Mouse (Mus musculus) limb, embryonic 14.5 days (tissue): ENCODE data around the gene Sec14l4. TPM values are rescaled to one million over a fixed set of nuclear protein-coding genes. Genes with fewer than 3 reads are reported as not detected.
A peak's percentile ranks its signal among the peaks of the same experiment; 100 is the strongest.

ENCODE experiments used
- ATAC-seq: fragments of 200-750 bp; cut with Nextera tagmentation; 2 replicates; pipeline ENCODE4 v1.8.0; 2017; ENCODE audit warnings: low read depth, moderate number of reproducible peaks, moderate TSS enrichment; ENCODE audit not compliant: low FRiP score
- DNase-seq: peaks from one replicate; pipeline ENCODE4 v3.0.0-alpha.2; 2015; ENCODE audit warnings: low spot score
- H3K27ac ChIP-seq: fragments of 300-500 bp; sonication (generic); replicated peaks from 2 replicates; pipeline ENCODE4 v1.5.1; 2014; ENCODE audit warnings: low read depth, mild to moderate bottlenecking, low read length, moderate library complexity, mixed read lengths
- H3K27me3 ChIP-seq: fragments of 300-500 bp; sonication (generic); 2 replicates; pipeline ENCODE4 v1.6.1; 2014; ENCODE audit warnings: low read length, mixed read lengths; ENCODE audit not compliant: control insufficient read depth, insufficient read depth
- H3K36me3 ChIP-seq: fragments of 300-500 bp; sonication (generic); 2 replicates; pipeline ENCODE4 v1.6.1; 2014; ENCODE audit warnings: mild to moderate bottlenecking, low read length, moderate library complexity, mixed read lengths; ENCODE audit not compliant: control insufficient read depth, insufficient read depth
- H3K4me1 ChIP-seq: fragments of 300-500 bp; sonication (generic); 2 replicates; pipeline ENCODE4 v1.6.1; 2014; ENCODE audit warnings: antibody characterized with exemption, low read length, mixed read lengths; ENCODE audit not compliant: control insufficient read depth, insufficient read depth
- H3K4me2 ChIP-seq: fragments of 300-500 bp; sonication (generic); replicated peaks from 2 replicates; pipeline ENCODE4 v1.6.1; 2014; ENCODE audit warnings: low read depth, mild to moderate bottlenecking, low read length, moderate library complexity; ENCODE audit not compliant: severe bottlenecking
- H3K4me3 ChIP-seq: fragments of 300-500 bp; sonication (generic); replicated peaks from 2 replicates; pipeline ENCODE4 v1.5.1; 2014; ENCODE audit warnings: low read length
- H3K9ac ChIP-seq: fragments of 300-500 bp; sonication (generic); 2 replicates; pipeline ENCODE4 v1.6.1; 2014; ENCODE audit warnings: mild to moderate bottlenecking, low read depth, low read length, moderate library complexity; ENCODE audit not compliant: severe bottlenecking
- H3K9me3 ChIP-seq: fragments of 300-500 bp; sonication (generic); 2 replicates; pipeline ENCODE4 v1.6.1; 2016; ENCODE audit warnings: low read length; ENCODE audit not compliant: control insufficient read depth
- POLR2A ChIP-seq: fragments of 200-500 bp; IDR thresholded peaks from 2 replicates; pipeline ENCODE4 v1.8.0; 2012; ENCODE audit warnings: inconsistent platforms, mild to moderate bottlenecking, moderate library complexity, borderline replicate concordance; ENCODE audit not compliant: insufficient read depth, insufficient read length; ENCODE audit errors: extremely low read depth
- WGBS: fragments of 180-500 bp; shearing (Covaris S2); extraction: QIAGEN DNeasy Blood & Tissue Kit; methylation state at CpG from one replicate; pipeline ENCODE4 v1.1.7; 2014; 5-methylcytosine and 5-hydroxymethylcytosine counted together
- polyA plus RNA-seq, 2 experiments: library from polyadenylated mRNA; depleted of rRNA in 1 of 2; stranded (reverse) in 1 of 2; unstranded in 1 of 2; fragments of >200 nt; fragmentation: Nextera tagmentation in 1 of 2; extraction: Ambion mirVana in 1 of 2; gene quantifications; 2 replicates each; pipeline versions ENCODE4 v1.2.1 to v1.2.3; 2012 to 2014

Sec14l4 gene
- polyA plus RNA-seq, 2 experiments, result 0.11 to 0.14 TPM

- H3K9ac ChIP-seq, result no peak overlapping the region
- no peak for TF ChIP-seq POLR2A
- H3K4me3 ChIP-seq, result no peak overlapping the region
- no peak overlapping the region for H3K4me2 ChIP-seq
- H3K27ac ChIP-seq, result no peak overlapping the region
- DNase-seq (no peak), ATAC-seq (no peak)
- no peaks in the 10 kb centered on the region for H3K4me1 ChIP-seq
- WGBS, result 67% methylated on average over 2 of the region's 2 CpGs
- H3K9me3 ChIP-seq, result no peaks in the 10 kb centered on the region
- H3K36me3 ChIP-seq, result no peaks in the 10 kb centered on the region
- H3K27me3 ChIP-seq, result no peaks in the 10 kb centered on the region
These were observed 56.0 kb downstream of the Sec14l4 start for GRCm38 (mm10) chr11:4087267-4087666.

DNA sequence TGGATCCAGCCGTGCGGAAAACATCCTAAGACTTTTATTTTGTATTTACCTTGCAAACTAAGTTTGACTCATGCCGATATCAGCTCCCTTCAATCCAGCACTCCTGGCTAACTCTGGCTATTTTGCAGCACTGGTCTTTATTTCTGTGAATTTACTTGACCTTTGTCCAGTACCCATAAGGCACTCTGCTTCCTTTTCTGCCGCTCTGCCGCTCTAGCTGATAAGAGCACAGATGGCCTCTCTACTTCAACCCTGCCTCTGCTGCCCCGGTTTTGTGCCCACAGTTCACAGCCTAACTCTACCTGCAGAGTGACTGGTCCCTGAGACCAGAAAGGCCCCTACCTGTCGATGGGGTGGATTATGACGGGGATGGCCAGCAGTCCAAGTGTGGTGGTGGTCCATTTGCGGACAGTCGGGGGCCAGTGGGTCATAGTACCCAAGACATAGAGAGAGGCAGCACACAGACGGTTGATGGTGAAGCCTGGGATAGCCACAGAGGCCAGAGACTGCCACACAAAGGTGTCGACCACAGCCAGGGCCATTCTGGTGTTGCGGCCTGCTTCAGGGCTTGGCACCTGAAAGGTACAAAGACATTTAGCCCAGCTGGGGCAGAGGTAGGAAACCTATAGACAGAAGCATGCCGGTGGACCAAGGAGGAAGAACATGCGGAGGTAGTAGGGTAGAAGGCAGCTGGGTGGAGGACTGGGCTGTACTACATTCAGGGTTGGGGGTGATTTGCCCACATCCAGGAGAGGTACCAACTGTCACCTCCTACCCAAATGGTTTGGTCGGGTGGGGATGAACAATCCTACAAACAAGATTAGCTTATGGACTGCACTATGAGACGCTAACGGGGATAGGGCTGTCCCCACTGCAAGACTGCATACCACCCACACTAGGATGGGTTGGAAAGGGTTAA is 62.5 kb downstream of the Sec14l4 start:
- Histone ChIP-seq H3K4me3 (no peak overlapping the region; the same call in 1 of the 2 replicates), H3K36me3 (no peaks in the 10 kb centered on the region), H3K4me2 (no peak overlapping the region), H3K27me3 (no peaks in the 10 kb centered on the region), H3K9ac (no peak overlapping the region), H3K4me1 (peaks cover 16% of the 10 kb centered on the region), H3K9me3 (no peaks in the 10 kb centered on the region), H3K27ac (no peak overlapping the region)
- 85% methylated on average over 18 of the region's 18 CpGs for WGBS
- no peak for TF ChIP-seq POLR2A
- DNase-seq (no peak), ATAC-seq (no peak)

DNA sequence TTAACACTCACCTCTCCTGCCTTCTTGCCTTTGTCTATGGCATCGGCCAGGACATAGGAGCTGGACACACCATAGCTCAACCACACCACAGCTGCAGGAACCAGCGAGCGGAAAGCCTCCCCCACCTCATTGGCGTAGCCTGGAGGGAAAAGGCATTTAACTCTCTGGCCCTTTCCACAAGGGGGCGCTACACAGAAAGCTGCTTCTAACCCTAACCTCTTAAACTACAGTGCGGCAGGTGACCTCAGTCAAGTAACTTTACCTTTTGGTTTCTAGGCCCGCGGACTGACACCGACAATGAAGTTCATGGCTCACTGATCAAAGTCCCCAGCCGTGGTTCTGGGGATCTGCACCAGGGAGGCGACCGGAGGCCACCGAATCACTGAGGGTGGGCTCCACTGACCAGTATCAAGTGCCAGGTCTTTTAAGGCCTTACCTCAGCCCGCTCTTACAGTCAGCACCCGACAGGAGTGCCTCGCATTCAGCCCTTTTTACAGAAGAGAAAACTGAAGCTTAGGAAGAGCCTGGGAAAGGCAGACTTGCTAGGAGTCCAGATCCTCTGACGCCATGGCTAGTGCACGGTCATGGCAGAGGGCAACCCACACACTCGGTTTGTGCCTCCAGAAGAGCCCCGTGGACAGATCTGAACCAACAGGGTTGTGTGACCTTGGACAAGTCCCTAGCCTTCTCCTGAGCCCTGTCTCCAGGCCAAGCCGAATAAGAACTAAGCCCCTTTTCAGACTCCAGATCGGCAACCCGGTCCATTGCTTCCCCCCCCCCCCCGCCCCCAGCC is 63.3 kb downstream of the Sec14l4 start:
- H3K9me3 ChIP-seq, result no peaks in the 10 kb centered on the region
- H3K9ac ChIP-seq, result peak overlapping the region; percentile 59
- no peaks in the 10 kb centered on the region for H3K36me3 ChIP-seq
- ATAC-seq, result no peak
- peak; percentile 51 for DNase-seq
- peaks cover 16% of the 10 kb centered on the region for H3K4me1 ChIP-seq
- no peaks in the 10 kb centered on the region for H3K27me3 ChIP-seq
- 7% methylated on average over 21 of the region's 24 CpGs for WGBS
- TF ChIP-seq POLR2A, result no peak
- peak overlapping the region; percentile 69 for H3K4me2 ChIP-seq
- peak overlapping the region; percentile 53 for H3K4me3 ChIP-seq
- 0 out of 2 replicates have a peak overlapping the region, but pooled peaks have one; percentile 80 for H3K27ac ChIP-seq

DNA sequence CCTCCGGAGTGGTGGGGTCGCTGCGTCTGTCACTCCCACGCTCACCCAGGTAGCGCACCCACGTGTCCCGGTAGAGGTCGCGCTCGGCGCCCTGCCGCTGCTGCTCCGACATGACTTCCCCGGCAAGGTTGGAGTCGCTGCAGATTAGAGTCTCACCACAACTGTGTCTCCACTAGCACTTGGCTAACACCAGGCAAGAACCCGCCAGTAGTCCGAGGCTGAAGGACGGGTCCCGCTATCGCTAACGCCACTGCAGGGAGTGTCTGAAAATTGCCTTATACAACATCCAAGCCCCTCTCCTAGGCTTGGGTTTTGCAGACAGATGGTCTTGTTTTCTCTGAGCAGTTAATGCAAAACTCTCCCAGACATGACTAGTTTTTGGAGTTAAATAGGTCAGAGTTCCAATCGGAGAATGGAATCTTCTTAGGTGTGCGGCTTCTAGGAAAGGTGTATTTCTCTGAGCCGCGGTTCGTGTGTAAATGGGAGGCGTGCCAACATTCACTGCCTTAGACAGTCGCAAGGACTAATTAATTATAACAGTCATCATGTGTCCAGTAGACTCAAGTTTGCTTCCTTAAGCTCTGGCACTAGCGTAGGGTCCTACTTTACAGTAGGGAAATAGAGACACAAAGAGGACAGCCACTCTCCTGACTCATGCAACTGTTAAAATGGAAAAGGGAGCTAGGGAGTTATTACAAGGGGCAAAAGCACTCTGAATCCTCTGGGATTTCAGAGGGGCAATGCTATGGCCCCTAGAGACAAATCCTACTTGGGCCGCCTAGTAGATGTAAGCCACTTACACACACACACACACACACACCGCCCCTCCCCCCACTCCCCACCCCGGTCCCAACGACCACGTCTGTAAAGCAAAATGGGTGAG is 64.2 kb downstream of the Sec14l4 start, which contains the start of gene Mtfp1:
Mtfp1 (minus strand) TSS at position 275 of the 883 bp plus-strand sequence.
- 6% methylated on average over 31 of the region's 34 CpGs for WGBS
- peaks cover 16% of the 10 kb centered on the region for H3K4me1 ChIP-seq
- no peak for TF ChIP-seq POLR2A
- peak; percentile 31 for DNase-seq
- H3K4me2 ChIP-seq, result peak within 1 kb of the TSS; percentile 69
- H3K36me3 ChIP-seq, result no peaks in the 10 kb centered on the region
- ATAC-seq, result no peak
- H3K27me3 ChIP-seq, result no peaks in the 10 kb centered on the region
- H3K9me3 ChIP-seq, result no peaks in the 10 kb centered on the region
- peak within 1 kb of the TSS; percentile 63 for H3K9ac ChIP-seq
- H3K4me3 ChIP-seq, result peak within 1 kb of the TSS; percentile 53
- H3K27ac ChIP-seq, result peak within 1 kb of the TSS; percentile 80
